Mouse (Mus musculus) bone marrow macrophage, adult 2 months (primary cell): ENCODE results near the gene Srgap3.

Experiments used
- CTCF ChIP-seq: IDR thresholded peaks from 2 replicates; pipeline ENCODE4 v1.5.1; 2012; ENCODE audit warnings: low read depth, mild to moderate bottlenecking, low read length, moderate library complexity
- POLR2A ChIP-seq: IDR thresholded peaks from 2 replicates; pipeline ENCODE4 v1.6.1; 2012; ENCODE audit warnings: mild to moderate bottlenecking, low read depth, low read length, borderline replicate concordance

DNA sequence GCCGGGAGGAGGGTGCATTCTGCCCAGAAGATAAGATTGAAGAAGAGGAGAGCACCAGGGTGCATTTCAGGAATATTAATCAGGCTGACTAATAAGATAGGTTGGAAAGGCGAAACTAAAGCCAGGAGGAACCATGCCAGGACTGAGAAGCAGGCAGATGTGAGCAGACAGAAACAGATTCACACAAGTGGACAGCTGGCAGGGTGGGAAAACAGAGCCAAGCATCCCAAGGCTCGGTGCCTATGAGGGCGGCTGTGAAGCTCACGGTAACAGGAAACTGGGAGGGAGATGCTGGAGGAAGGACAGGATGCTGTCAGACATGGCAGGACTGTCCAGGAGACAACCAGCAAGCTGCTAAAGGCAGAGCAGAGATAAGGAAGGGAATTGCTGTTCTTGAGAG, 96.3 kb downstream of the Srgap3 start:
- TF ChIP-seq CTCF (no peak), POLR2A (no peak)
